Mouse (Mus musculus): Measurements from ENCODE around the gene Col23a1.

DNA sequence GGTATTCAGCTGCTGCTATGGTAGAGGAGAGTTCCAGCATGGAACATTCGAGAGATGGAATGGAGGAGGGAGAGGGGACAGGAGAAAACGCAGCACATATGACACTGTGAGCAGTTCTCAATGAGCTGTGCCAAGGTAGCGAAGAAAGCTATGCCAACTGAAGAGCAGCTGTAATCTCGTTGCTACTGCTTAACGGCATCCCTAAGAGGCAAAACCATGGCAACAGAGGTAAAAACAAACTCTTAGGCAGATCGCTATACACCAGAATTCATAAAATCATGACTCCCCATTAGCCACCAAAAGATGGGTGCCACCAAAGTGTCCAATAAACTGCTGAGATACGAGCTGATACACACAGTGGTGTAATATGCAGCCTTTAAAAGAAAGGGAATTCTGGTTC lies 160.2 kb downstream of the Col23a1 start:
- TF ChIP-seq CTCF (IDR thresholded peaks at IDR 0.05; ENCODE audit: extremely low read depth, insufficient read length, insufficient replicate concordance, low read depth, low read length): no peak
- TF ChIP-seq POLR2A (IDR thresholded peaks at IDR 0.05; ENCODE audit: low read depth, low read length): no peak
